Mouse (Mus musculus): Measurements from ENCODE around the gene Ptpn1.
A peak's percentile ranks its signal among the peaks of the same experiment; 100 is the strongest.

GRCm38 (mm10) chr2:167894948-167895372, 36.9 kb upstream of the Ptpn1 start:
- TF ChIP-seq CTCF (IDR thresholded peaks at IDR 0.05; ENCODE audit: control insufficient read depth, insufficient read depth, insufficient read length) = peak; percentile 99
- TF ChIP-seq MYOD1 (IDR thresholded peaks at IDR 0.05; ENCODE audit: control insufficient read depth, insufficient read length, low read depth) = no peak
- TF ChIP-seq MAX (IDR thresholded peaks at IDR 0.05) = no peak
